Mouse (Mus musculus): ENCODE measurements around the gene S1pr4.

S1pr4 gene

GRCm38 (mm10) chr10:81500032-81500431 lies at the start of gene S1pr4:
TSS of gene S1pr4 (minus strand) at chr10:81500132.
- DNase-seq (ENCODE audit: low spot score) = no peak

- no peak for DNase-seq (ENCODE audit: low spot score)
Observed at GRCm38 (mm10) chr10:81548944-81549343, 49.0 kb upstream of the S1pr4 start.

- DNase-seq (ENCODE audit: low spot score) = no peak
Observed at GRCm38 (mm10) chr10:81546788-81547571, 47.0 kb upstream of the S1pr4 start.

- no peak for DNase-seq (ENCODE audit: low spot score)
Observed at GRCm38 (mm10) chr10:81546332-81546731, 46.4 kb upstream of the S1pr4 start.

- peak; percentile 99 for DNase-seq (ENCODE audit: low spot score)
Observed at GRCm38 (mm10) chr10:81545161-81545747, 45.3 kb upstream of the S1pr4 start, which contains the start of gene Gna11. TSS of gene Gna11 (minus strand) at chr10:81545190.

- DNase-seq (ENCODE audit: low spot score) = no peak
Observed at GRCm38 (mm10) chr10:81544296-81545160, 44.6 kb upstream of the S1pr4 start.

- DNase-seq (ENCODE audit: low spot score) = no peak
Observed at GRCm38 (mm10) chr10:81543633-81544032, 43.7 kb upstream of the S1pr4 start.

- no peak for DNase-seq (ENCODE audit: low spot score)
Observed at GRCm38 (mm10) chr10:81542727-81543460, 43.0 kb upstream of the S1pr4 start.

GRCm38 (mm10) chr10:81541803-81542202 lies 41.9 kb upstream of the S1pr4 start:
- DNase-seq (ENCODE audit: low spot score) = peak; percentile 32

GRCm38 (mm10) chr10:81541363-81541762 lies 41.4 kb upstream of the S1pr4 start:
- DNase-seq (ENCODE audit: low spot score) = no peak

- DNase-seq (ENCODE audit: low spot score) = no peak
Observed at GRCm38 (mm10) chr10:81538321-81539048, 38.6 kb upstream of the S1pr4 start.

- DNase-seq (ENCODE audit: low spot score) = no peak
Observed at GRCm38 (mm10) chr10:81537429-81537828, 37.5 kb upstream of the S1pr4 start.

GRCm38 (mm10) chr10:81536734-81537133 lies 36.8 kb upstream of the S1pr4 start:
- no peak for DNase-seq (ENCODE audit: low spot score)

- DNase-seq (ENCODE audit: low spot score) = no peak
Observed at GRCm38 (mm10) chr10:81534826-81535225, 34.9 kb upstream of the S1pr4 start.

GRCm38 (mm10) chr10:81526779-81527178 lies 26.8 kb upstream of the S1pr4 start:
- peak; percentile 84 for DNase-seq (ENCODE audit: low spot score)

GRCm38 (mm10) chr10:81525017-81525694 lies 25.2 kb upstream of the S1pr4 start:
- no peak for DNase-seq (ENCODE audit: low spot score)

- DNase-seq (ENCODE audit: low spot score) = no peak
Observed at GRCm38 (mm10) chr10:81524051-81524605, 24.2 kb upstream of the S1pr4 start, which contains the start of gene Gna15. TSS of gene Gna15 (minus strand) at chr10:81524225.

- DNase-seq (ENCODE audit: low spot score) = no peak
Observed at GRCm38 (mm10) chr10:81523570-81523969, 23.6 kb upstream of the S1pr4 start.

GRCm38 (mm10) chr10:81523142-81523541 lies 23.2 kb upstream of the S1pr4 start:
- no peak for DNase-seq (ENCODE audit: low spot score)

- DNase-seq (ENCODE audit: low spot score) = no peak
Observed at GRCm38 (mm10) chr10:81519978-81520365, 20.0 kb upstream of the S1pr4 start.

All from MN1 (cell line).